Mouse (Mus musculus): ENCODE results near the gene Il6. TPM values are rescaled to one million over a fixed set of nuclear protein-coding genes. Genes with fewer than 3 reads are reported as not detected.
"Not testable (repeated sequence)": the region's sequence is repeated elsewhere in the genome, so short reads cannot be mapped to it uniquely, and the experiment has no call there.

Gene Il6
- polyA plus RNA-seq (2015; fragmentation: Nextera tagmentation; extraction: Ambion mirVana), result 0.67 and 0.77 TPM in 2 replicates

GRCm38 (mm10) chr5:30012726-30013503 lies at the start of gene Il6:
TSS of gene Il6 (plus strand) at chr5:30013114.
- no peak for DNase-seq (ENCODE audit: low spot score)

DNA sequence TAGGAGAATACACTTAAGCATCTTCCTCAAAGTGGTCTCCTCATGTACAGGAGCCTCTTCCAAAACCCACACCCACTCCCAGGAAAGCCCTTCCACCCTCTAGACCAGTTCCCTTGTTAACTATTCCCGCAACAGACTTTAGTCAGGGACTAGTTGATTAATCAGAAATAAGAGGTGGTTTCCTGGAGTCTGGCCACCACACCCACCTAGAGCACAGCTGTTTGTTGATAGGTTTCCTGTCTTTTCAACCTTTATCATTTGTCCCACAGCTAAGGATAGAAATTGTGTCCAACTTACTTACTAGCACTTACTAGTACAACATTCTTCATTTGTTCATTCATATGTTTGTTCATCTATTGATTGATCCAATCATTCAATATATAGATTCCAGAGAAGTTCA lies 49.4 kb upstream of the Il6 start:
- no peak for DNase-seq (ENCODE audit: low spot score)

DNA sequence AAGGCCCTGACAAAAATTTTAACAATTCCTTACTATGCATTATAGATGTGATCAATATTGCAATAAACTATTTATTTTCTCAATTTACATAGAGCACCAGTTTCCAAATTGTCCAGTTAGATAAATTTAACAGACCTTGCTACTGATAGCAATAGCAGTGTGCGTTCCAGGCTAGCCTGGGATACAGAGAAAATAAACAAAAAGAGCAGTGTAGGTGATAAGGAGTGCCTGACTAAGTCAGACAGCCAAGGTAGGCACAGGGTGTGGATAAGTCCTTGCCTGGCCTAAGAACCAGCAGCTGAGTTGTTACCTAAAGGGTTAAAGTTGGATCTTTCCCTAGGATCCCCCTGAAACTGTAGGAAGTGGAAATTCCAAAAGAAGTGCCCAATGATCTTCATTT lies 42.7 kb upstream of the Il6 start:
- no peak for DNase-seq (ENCODE audit: low spot score)

DNA sequence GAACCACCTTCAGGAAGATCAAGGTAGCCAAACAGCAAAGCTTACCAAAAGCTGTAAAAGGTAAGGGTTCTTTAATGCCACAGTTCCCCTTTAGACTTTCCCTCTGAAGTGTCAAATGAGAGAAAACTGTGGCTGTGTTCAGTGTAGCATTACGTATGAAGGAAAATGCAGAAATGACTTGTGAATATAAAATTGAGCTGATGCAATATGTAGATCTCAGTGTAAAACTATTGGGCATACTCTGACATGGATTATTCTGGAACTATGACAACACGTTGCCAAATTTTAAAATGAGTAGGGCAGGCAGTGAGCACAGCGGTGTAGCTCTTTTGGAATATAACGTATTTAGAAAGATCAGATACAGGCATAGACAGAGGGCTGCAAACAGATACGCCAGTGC lies 40.1 kb upstream of the Il6 start:
- DNase-seq (ENCODE audit: low spot score), result no peak

DNA sequence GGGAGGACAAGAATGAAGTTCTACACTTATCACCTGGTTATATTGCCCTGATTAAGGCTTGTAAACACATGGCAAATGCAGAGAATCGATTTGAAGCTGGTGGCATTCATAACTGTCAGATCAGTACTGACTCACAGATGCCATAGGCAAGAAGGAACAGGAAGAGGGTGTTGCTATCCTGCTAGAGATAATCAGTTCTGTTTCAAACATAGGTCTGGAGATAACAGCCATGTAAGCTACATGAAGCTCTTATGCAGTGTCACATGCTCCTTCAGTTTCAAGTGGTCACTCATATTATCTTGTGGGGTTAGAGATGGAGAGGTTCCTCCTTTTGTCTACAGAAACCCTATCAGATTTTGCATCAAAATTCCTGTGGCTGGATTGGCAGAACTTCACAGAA lies 39.4 kb upstream of the Il6 start:
- no peak for DNase-seq (ENCODE audit: low spot score)

GRCm38 (mm10) chr5:29974115-29974514 lies 38.8 kb upstream of the Il6 start:
- DNase-seq (ENCODE audit: low spot score), result no peak

DNA sequence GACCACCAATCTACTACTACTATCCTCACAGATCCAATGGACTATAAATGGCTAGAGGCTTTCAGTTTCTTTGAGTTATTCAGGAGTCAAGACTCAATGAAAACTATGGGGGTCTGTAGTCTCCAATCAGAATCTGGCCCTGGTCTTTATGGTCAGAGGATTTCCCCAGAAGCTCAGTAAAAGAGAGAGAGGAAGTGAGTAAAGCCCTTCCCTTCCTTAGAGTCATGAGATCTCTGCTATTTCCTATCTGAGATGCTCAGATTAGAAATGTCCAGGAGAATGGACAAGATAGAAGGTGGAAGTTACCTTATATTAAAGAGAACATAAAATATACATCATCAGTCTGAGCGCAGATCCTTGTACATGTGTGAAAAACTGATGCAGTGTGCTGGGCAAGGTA lies 19.3 kb upstream of the Il6 start:
- no peak for DNase-seq (ENCODE audit: low spot score)

- DNase-seq (ENCODE audit: low spot score), result no peak
Measured at GRCm38 (mm10) chr5:29994344-29994743, 18.6 kb upstream of the Il6 start.

GRCm38 (mm10) chr5:29997351-29997750 lies 15.6 kb upstream of the Il6 start:
- DNase-seq (ENCODE audit: low spot score), result no peak

- no peak for DNase-seq (ENCODE audit: low spot score)
Measured at GRCm38 (mm10) chr5:30000921-30001320, 12.0 kb upstream of the Il6 start.

GRCm38 (mm10) chr5:30014580-30014979 lies 1.7 kb downstream of the Il6 start:
- peak; percentile 28 for DNase-seq (ENCODE audit: low spot score)

DNA sequence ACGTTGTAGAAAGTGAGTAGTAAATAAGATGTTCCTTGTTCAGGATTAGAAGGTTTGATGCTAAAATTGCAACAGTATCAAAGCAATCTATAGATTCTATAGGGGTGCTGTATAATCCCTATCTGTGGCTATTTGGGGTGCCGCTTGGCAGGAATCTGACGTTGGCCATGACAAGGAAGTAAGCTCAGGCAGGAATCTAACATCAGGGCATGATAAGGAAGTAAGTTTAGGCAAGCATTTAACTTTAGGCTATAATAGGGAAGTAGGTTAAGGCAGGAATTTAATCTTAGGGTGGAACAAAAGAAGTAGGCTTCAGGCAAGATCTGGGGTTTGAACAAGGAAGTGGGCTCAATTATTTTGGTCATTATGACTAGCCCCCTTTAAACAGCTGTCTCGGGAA lies 22.9 kb downstream of the Il6 start:
- DNase-seq (ENCODE audit: low spot score), result not testable (repeated sequence)

GRCm38 (mm10) chr5:30037111-30037510 lies 24.2 kb downstream of the Il6 start:
- DNase-seq (ENCODE audit: low spot score), result not testable (repeated sequence)

DNA sequence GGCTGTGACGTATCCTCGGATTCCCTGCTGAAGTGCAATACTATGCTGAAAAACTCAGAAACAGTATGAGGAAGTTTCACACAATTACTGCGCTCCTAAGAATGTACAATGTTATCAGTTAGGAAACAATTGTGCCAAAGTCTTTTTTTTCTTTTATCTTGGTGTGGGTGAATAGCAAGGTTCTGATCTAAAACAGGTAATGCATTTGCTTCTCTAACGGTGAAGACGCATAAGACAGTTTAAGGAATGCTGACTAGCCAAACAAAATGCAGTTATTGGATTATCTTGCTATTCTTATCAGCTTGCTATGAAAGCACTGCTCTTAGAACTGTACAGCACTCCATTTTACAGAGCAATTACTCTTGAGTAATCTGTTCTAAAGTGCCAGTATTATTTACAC lies 26.4 kb downstream of the Il6 start:
- not testable (repeated sequence) for DNase-seq (ENCODE audit: low spot score)

DNA sequence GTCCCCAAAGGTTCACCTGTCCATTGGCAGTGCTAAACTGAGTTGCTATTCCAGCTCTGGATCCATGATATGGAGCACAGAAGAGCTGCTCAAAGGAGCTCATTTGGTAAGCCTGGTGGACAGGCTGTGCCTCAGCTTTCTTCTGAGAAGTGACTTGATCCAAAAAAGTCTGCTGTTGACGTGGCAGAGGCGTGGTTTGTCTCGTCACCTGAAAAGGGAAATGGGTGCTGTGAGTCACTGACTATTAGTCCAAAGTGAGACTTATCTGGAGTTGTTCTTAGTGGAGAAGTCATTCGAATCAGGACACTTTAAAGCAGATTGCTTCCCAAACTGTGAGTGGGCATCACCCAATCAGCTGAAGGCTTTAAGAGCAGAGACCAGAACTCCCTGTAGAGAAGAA lies 26.9 kb downstream of the Il6 start:
- DNase-seq (ENCODE audit: low spot score), result not testable (repeated sequence)

DNA sequence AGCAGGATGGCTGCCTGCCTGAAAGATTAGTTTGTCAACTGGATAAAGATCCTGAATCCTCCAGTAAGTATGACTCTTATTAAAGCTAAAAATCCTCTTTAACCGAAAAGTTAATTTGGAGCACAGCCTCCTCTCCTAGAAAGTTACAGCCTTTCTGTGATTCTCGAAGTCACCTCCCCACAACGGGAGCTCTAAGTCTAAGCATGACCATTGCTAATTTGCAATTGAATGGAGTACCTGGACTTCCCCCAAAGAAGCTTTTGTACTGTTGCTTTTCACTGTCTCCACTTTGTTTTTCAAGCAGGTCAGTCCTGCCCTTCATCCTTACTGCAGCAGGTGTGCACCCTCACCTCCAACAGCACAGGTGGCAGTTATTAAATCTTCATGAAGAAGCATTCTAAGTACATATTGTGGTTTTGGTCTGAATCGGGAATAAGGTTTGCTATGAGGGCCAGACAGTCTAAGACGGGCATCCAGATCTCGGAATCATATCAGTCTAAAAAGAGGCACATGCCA lies 45.4 kb downstream of the Il6 start:
- DNase-seq (ENCODE audit: low spot score), result no peak

DNA sequence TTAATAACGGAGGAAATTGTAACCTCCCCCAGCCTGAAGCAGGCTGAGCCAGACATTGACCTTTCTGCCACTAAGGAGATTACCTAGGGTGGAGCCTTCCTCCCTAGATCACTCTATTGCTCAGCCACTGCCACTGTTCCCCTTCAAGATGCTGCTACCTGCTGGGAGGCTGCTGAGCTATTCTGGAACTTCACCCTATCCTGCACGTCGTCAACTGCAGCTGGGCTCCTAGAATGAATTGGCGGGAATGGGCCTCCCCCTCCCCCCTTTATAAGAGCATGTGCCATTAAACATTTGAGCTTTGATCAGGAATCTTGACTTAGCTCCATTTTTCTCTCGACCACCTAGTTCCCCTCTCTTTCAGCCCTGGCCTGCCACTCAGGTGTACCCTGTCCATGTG lies 46.7 kb downstream of the Il6 start:
- DNase-seq (ENCODE audit: low spot score), result not testable (repeated sequence)

GRCm38 (mm10) chr5:30067726-30068125 lies 54.8 kb downstream of the Il6 start:
- no peak for DNase-seq (ENCODE audit: low spot score)

Other genes with a start within 250 kb of the Il6 start
- 292 and 327 TPM in 2 replicates for gene Tyms, start 60.5 kb downstream of the Il6 start, polyA plus RNA-seq (2015; fragmentation: Nextera tagmentation; extraction: Ambion mirVana)
- 0.05 and 0.09 TPM in 2 replicates for gene Garem2, start 92.0 kb downstream of the Il6 start, polyA plus RNA-seq (2015; fragmentation: Nextera tagmentation; extraction: Ambion mirVana)
- gene 3110082J24Rik, start 93.0 kb downstream of the Il6 start, polyA plus RNA-seq (2015; fragmentation: Nextera tagmentation; extraction: Ambion mirVana), result not detected in 2 replicates
- gene Hadha, start 142.0 kb downstream of the Il6 start, polyA plus RNA-seq (2015; fragmentation: Nextera tagmentation; extraction: Ambion mirVana), result 111 and 124 TPM in 2 replicates
- 182 and 193 TPM in 2 replicates for gene Hadhb, start 142.1 kb downstream of the Il6 start, polyA plus RNA-seq (2015; fragmentation: Nextera tagmentation; extraction: Ambion mirVana)
- gene Adgrf3, start 192.6 kb downstream of the Il6 start, polyA plus RNA-seq (2015; fragmentation: Nextera tagmentation; extraction: Ambion mirVana), result 0.10 and 0.29 TPM in 2 replicates
- gene Selenoi, start 219.5 kb downstream of the Il6 start, polyA plus RNA-seq (2015; fragmentation: Nextera tagmentation; extraction: Ambion mirVana), result 12.7 and 13.3 TPM in 2 replicates